12 mouse cellular contexts compared by ENCODE assay signal in the genomic region with DNA sequence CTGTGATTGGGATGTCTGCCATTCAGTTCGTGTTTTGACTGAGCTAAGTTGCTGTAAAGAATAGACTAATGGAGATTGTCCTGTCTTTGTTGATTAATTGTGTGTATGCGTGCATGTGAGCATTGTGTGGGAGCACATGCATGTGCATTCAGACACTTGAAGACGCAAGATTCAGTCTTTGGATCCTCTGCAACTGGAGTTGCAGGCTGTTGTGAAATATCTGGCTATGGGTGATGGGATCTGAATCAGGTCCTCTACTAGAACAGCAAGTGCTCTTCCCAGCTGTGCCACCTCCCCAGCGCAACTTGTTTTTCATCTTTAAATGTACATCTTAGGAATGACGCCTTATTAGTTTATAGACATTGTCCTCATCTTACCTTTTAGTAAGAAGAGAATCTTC.
"Had no signal": no experiment of that assay in that cellular context is flagged by ENCODE, and none has a peak within 500 bp of the region (broad histone marks: within the 10 kb centered on the region; RNA-seq: fewer than 3 reads in every experiment).

No protein-coding gene starts in this region.

- DNase-seq: retina, postnatal 1 day; right cerebral cortex, adult 18-20 months; right cerebral cortex, postnatal 14 days; right cerebral cortex, postnatal 25 days; right cerebral cortex, postnatal 4 days; spleen, adult 18-20 months; thymus, adult 18-20 months; thymus, adult 2 months; thymus, postnatal 14 days; thymus, postnatal 25 days; thymus, postnatal 36 days; thymus, postnatal 4 days had no signal
